In genomic region chr17:46030323-46030730, GRCm38 (mm10) we compare ENCODE assay signal across 8 mouse cellular contexts. TPM values are rescaled to one million over a fixed set of nuclear protein-coding genes. Genes with fewer than 3 reads are reported as not detected.
A peak's percentile ranks its signal among the peaks of the same experiment; 100 is the strongest.
DNase-seq lines count a peak whose midpoint lies in the region; ATAC-seq and TF ChIP-seq lines count a peak whose summit lies in the region.

No protein-coding gene starts in this region.

- no peaks in the 10 kb centered on the region for H3K36me3 ChIP-seq in forebrain, embryonic 16.5 days (ENCODE audit: control insufficient read depth, insufficient read depth)
- no peaks in the 10 kb centered on the region for H3K36me3 ChIP-seq in hindbrain, embryonic 15.5 days
- H3K36me3 ChIP-seq in liver, embryonic 12.5 days = peaks cover 25% of the 10 kb centered on the region
- peaks cover 4% of the 10 kb centered on the region for H3K36me3 ChIP-seq in neural tube, embryonic 12.5 days

- no peaks in the 10 kb centered on the region for H3K9me3 ChIP-seq in forebrain, embryonic 16.5 days (ENCODE audit: control insufficient read depth, low read length)
- no peaks in the 10 kb centered on the region for H3K9me3 ChIP-seq in hindbrain, embryonic 15.5 days
- H3K9me3 ChIP-seq in liver, embryonic 12.5 days (replicated peaks) = no peaks in the 10 kb centered on the region
- H3K9me3 ChIP-seq in neural tube, embryonic 12.5 days = no peaks in the 10 kb centered on the region

- ATAC-seq in forebrain, embryonic 16.5 days = peak; percentile 29
- ATAC-seq in hindbrain, embryonic 15.5 days (ENCODE audit: low FRiP score, low read depth) = peak; percentile 39
- ATAC-seq in liver, embryonic 12.5 days = peak; percentile 58; the same call in 1 of the 2 replicates
- no peak for ATAC-seq in neural tube, embryonic 12.5 days (ENCODE audit: low FRiP score, low read depth)

- H3K4me1 ChIP-seq in bone marrow macrophage, adult 2 months (ENCODE audit: control insufficient read depth, insufficient read depth, low read length) = peaks cover 25% of the 10 kb centered on the region
- peaks cover 46% of the 10 kb centered on the region for H3K4me1 ChIP-seq in forebrain, embryonic 16.5 days (replicated peaks; ENCODE audit: control insufficient read depth, insufficient read depth, low read length)
- peaks cover 62% of the 10 kb centered on the region for H3K4me1 ChIP-seq in hindbrain, embryonic 15.5 days (replicated peaks)
- peaks cover 85% of the 10 kb centered on the region for H3K4me1 ChIP-seq in liver, embryonic 12.5 days
- peaks cover 52% of the 10 kb centered on the region for H3K4me1 ChIP-seq in neural tube, embryonic 12.5 days

- WGBS in forebrain, embryonic 16.5 days = under 1% methylated on average over 40 of the region's 43 CpGs
- WGBS in hindbrain, embryonic 15.5 days = under 1% methylated on average over 35 of the region's 43 CpGs
- WGBS in liver, embryonic 12.5 days (ENCODE audit: insufficient replicate concordance) = 0% methylated on average over 19 of the region's 43 CpGs
- whole genome bisulfite sequencing in neural tube, embryonic 12.5 days = under 1% methylated on average over 43 of the region's 43 CpGs

- no peaks in the 10 kb centered on the region for H3K27me3 ChIP-seq in forebrain, embryonic 16.5 days (replicated peaks; ENCODE audit: control insufficient read depth, insufficient read depth, low read length)
- H3K27me3 ChIP-seq in hindbrain, embryonic 15.5 days = no peaks in the 10 kb centered on the region
- peaks cover 20% of the 10 kb centered on the region; the same call in 1 of the 2 replicates for H3K27me3 ChIP-seq in liver, embryonic 12.5 days (replicated peaks)
- no peaks in the 10 kb centered on the region for H3K27me3 ChIP-seq in neural tube, embryonic 12.5 days (replicated peaks)

- TF ChIP-seq CTCF in bone marrow macrophage, adult 2 months (IDR thresholded peaks at IDR 0.05; ENCODE audit: low read depth, low read length) = no peak

- peak; percentile 32 for DNase-seq in layer of hippocampus, adult 11-12 months (ENCODE audit: low spot score)
- no peak for DNase-seq in layer of hippocampus, adult 9-10 months (ENCODE audit: low spot score)
- peak; percentile 34 to 51 for DNase-seq in urinary bladder, postnatal 36 days (ENCODE audit: low spot score in 2 of 2)

- H3K9ac ChIP-seq in forebrain, embryonic 16.5 days (replicated peaks; ENCODE audit: low read depth, low read length) = peak overlapping the region; percentile 88
- peak overlapping the region; percentile 96 for H3K9ac ChIP-seq in hindbrain, embryonic 15.5 days
- H3K9ac ChIP-seq in liver, embryonic 12.5 days = peak overlapping the region; percentile 91
- H3K9ac ChIP-seq in neural tube, embryonic 12.5 days = peak overlapping the region; percentile 94

- peak overlapping the region; percentile 72 for H3K27ac ChIP-seq in bone marrow macrophage, adult 2 months (ENCODE audit: insufficient read depth, low read depth, low read length)
- H3K27ac ChIP-seq in forebrain, embryonic 16.5 days (ENCODE audit: low read length) = peak overlapping the region; percentile 62
- H3K27ac ChIP-seq in hindbrain, embryonic 15.5 days (replicated peaks) = peak overlapping the region; percentile 85
- peak overlapping the region; percentile 86 for H3K27ac ChIP-seq in liver, embryonic 12.5 days
- H3K27ac ChIP-seq in neural tube, embryonic 12.5 days = peak overlapping the region; percentile 64; the same call in 1 of the 2 replicates

- no peak for TF ChIP-seq POLR2A in bone marrow macrophage, adult 2 months (IDR thresholded peaks at IDR 0.05; ENCODE audit: borderline replicate concordance, low read depth, low read length)

- peak overlapping the region; percentile 93 for H3K4me3 ChIP-seq in bone marrow macrophage, adult 2 months (ENCODE audit: insufficient read depth, low read length)
- H3K4me3 ChIP-seq in forebrain, embryonic 16.5 days (replicated peaks; ENCODE audit: low read length) = peak overlapping the region; percentile 85
- peak overlapping the region; percentile 80 for H3K4me3 ChIP-seq in hindbrain, embryonic 15.5 days
- peak overlapping the region; percentile 84 for H3K4me3 ChIP-seq in liver, embryonic 12.5 days
- H3K4me3 ChIP-seq in neural tube, embryonic 12.5 days = peak overlapping the region; percentile 85

- peak overlapping the region; percentile 82 for H3K4me2 ChIP-seq in forebrain, embryonic 16.5 days (ENCODE audit: low read length)
- peak overlapping the region; percentile 72 for H3K4me2 ChIP-seq in hindbrain, embryonic 15.5 days
- H3K4me2 ChIP-seq in liver, embryonic 12.5 days = peak overlapping the region; percentile 97
- H3K4me2 ChIP-seq in neural tube, embryonic 12.5 days (replicated peaks) = peak overlapping the region; percentile 93

RNA-seq across cellular contexts. Expression of gene Vegfa, which starts 1.8 kb away (rescaled TPM):
- 53.8 and 58.0 TPM in 2 replicates for polyA plus RNA-seq in bone marrow macrophage, adult 2 months (2012; ENCODE audit: insufficient read depth, insufficient read length, missing spikeins)
- 2.5 and 3.3 TPM in 2 replicates for polyA plus RNA-seq in forebrain, embryonic 16.5 days (2015; fragmentation: Nextera tagmentation; extraction: Ambion mirVana)
- polyA plus RNA-seq in hindbrain, embryonic 15.5 days (2015; fragmentation: Nextera tagmentation; extraction: Ambion mirVana) = 4.4 and 4.6 TPM in 2 replicates
- polyA plus RNA-seq in liver, embryonic 12.5 days (2016; fragmentation: Nextera tagmentation; extraction: Ambion mirVana) = 3.0 and 3.2 TPM in 2 replicates
- polyA plus RNA-seq in neural tube, embryonic 12.5 days (2016; fragmentation: Nextera tagmentation; extraction: Ambion mirVana) = 3.4 and 4.1 TPM in 2 replicates
